Mouse (Mus musculus) bone marrow, adult 2 months (tissue): ENCODE measurements around the gene Dlg2.

Experiments used
- CTCF ChIP-seq: fragments of 200-500 bp; IDR thresholded peaks from 2 replicates; pipeline ENCODE4 v1.5.1; 2011; ENCODE audit warnings: low read length, control low read depth; ENCODE audit not compliant: control insufficient read depth, insufficient read depth
- POLR2A ChIP-seq: fragments of 200-500 bp; IDR thresholded peaks from 2 replicates; pipeline ENCODE4 v1.6.1; 2011; ENCODE audit warnings: low read depth, mild to moderate bottlenecking, control low read depth, low read length, borderline replicate concordance; ENCODE audit not compliant: control insufficient read depth

GRCm38 (mm10) chr7:90461441-90461840 is 15.0 kb upstream of the Dlg2 start:
- TF ChIP-seq CTCF = no peak
- no peak for TF ChIP-seq POLR2A
